Mouse (Mus musculus): ENCODE results near the gene AC161166.1.
"Not testable (repeated sequence)": the region's sequence is repeated elsewhere in the genome, so short reads cannot be mapped to it uniquely, and the experiment has no call there.

The AC161166.1 gene

GRCm38 (mm10) chr7:24525686-24526420 lies 13.6 kb upstream of the AC161166.1 start:
- DNase-seq = peak; percentile 84 to 87

GRCm38 (mm10) chr7:24524978-24525377 lies 12.7 kb upstream of the AC161166.1 start:
- DNase-seq = no peak

- no peak for DNase-seq
Observed at GRCm38 (mm10) chr7:24523723-24524122, 11.5 kb upstream of the AC161166.1 start.

GRCm38 (mm10) chr7:24522805-24523204 lies 10.6 kb upstream of the AC161166.1 start:
- DNase-seq = no peak

GRCm38 (mm10) chr7:24520054-24520453 lies 7.8 kb upstream of the AC161166.1 start:
- DNase-seq = not testable (repeated sequence)

- no peak for DNase-seq
Observed at GRCm38 (mm10) chr7:24519130-24519529, 6.9 kb upstream of the AC161166.1 start.

GRCm38 (mm10) chr7:24517654-24518053 lies 5.4 kb upstream of the AC161166.1 start:
- peak in 1 of 2 experiments; percentile 52 for DNase-seq

GRCm38 (mm10) chr7:24517077-24517476 lies 4.8 kb upstream of the AC161166.1 start:
- DNase-seq = no peak

- peak; percentile 64 to 76 for DNase-seq
Observed at GRCm38 (mm10) chr7:24516319-24516718, 4.1 kb upstream of the AC161166.1 start.

GRCm38 (mm10) chr7:24507726-24508114 lies 4.5 kb downstream of the AC161166.1 start:
- DNase-seq = no peak

- DNase-seq = peak; percentile 96
Observed at GRCm38 (mm10) chr7:24506838-24507725, 5.2 kb downstream of the AC161166.1 start, which contains the start of gene Zfp428. Gene Zfp428, plus strand, starts transcription at chr7:24507006.

GRCm38 (mm10) chr7:24506476-24506837 lies 5.8 kb downstream of the AC161166.1 start:
- peak; percentile 90 to 91 for DNase-seq

GRCm38 (mm10) chr7:24506065-24506459 lies 6.2 kb downstream of the AC161166.1 start:
- peak; percentile 76 to 77 for DNase-seq

- peak in 1 of 2 experiments; percentile 40 for DNase-seq
Observed at GRCm38 (mm10) chr7:24505447-24506064, 6.7 kb downstream of the AC161166.1 start.

- no peak for DNase-seq
Observed at GRCm38 (mm10) chr7:24504868-24505267, 7.4 kb downstream of the AC161166.1 start.

GRCm38 (mm10) chr7:24504004-24504403 lies 8.3 kb downstream of the AC161166.1 start:
- DNase-seq = peak in 1 of 2 experiments; percentile 49

GRCm38 (mm10) chr7:24501492-24501891 lies 10.8 kb downstream of the AC161166.1 start:
- peak; percentile 68 for DNase-seq

GRCm38 (mm10) chr7:24500929-24501328 lies 11.3 kb downstream of the AC161166.1 start:
- peak; percentile 66 to 77 for DNase-seq

- no peak for DNase-seq
Observed at GRCm38 (mm10) chr7:24499856-24500577, 12.2 kb downstream of the AC161166.1 start.

- DNase-seq = peak; percentile 67
Observed at GRCm38 (mm10) chr7:24488303-24488702, 24.0 kb downstream of the AC161166.1 start.

- DNase-seq = no peak
Observed at GRCm38 (mm10) chr7:24487403-24487802, 24.9 kb downstream of the AC161166.1 start.

GRCm38 (mm10) chr7:24486654-24487130 lies 25.6 kb downstream of the AC161166.1 start:
- peak; percentile 58 to 62 for DNase-seq
